Mouse (Mus musculus) megakaryocyte, embryonic 14.5 days (primary cell): ENCODE data around the gene Gm20388.

ENCODE experiments used
- FLI1 ChIP-seq: IDR thresholded peaks from 2 replicates; pipeline ENCODE4 v1.6.1; 2012; ENCODE audit warnings: low read length, inconsistent platforms, mixed read lengths
- GATA1 ChIP-seq: IDR thresholded peaks from 3 replicates; pipeline ENCODE4 v1.6.1; 2012; ENCODE audit warnings: mixed read lengths, low read length, inconsistent platforms, borderline replicate concordance

- no peak for TF ChIP-seq FLI1
- no peak for TF ChIP-seq GATA1
Observed at GRCm38 (mm10) chr8:123463651-123464050, 3553.0 kb downstream of the Gm20388 start.
